Mouse (Mus musculus) kidney, embryonic 14.5 days (tissue): ENCODE results near the gene Meis2. TPM values are rescaled to one million over a fixed set of nuclear protein-coding genes. Genes with fewer than 3 reads are reported as not detected.

Experiments
- ATAC-seq: fragments of 200-750 bp; cut with Nextera tagmentation; 2 replicates; pipeline ENCODE4 v1.8.0; 2017; ENCODE audit warnings: moderate number of reproducible peaks, mild to moderate bottlenecking, moderate TSS enrichment, moderate library complexity; ENCODE audit not compliant: low FRiP score, low TSS enrichment
- H3K27ac ChIP-seq: fragments of 300-500 bp; sonication (generic); 2 replicates; pipeline ENCODE4 v1.5.1; 2014; ENCODE audit warnings: low read depth, mild to moderate bottlenecking, low read length, moderate library complexity, mixed read lengths
- H3K27me3 ChIP-seq: fragments of 300-500 bp; sonication (generic); 2 replicates; pipeline ENCODE4 v1.6.1; 2014; ENCODE audit warnings: mild to moderate bottlenecking, low read length; ENCODE audit not compliant: control insufficient read depth, insufficient read depth
- H3K36me3 ChIP-seq: fragments of 300-500 bp; sonication (generic); 2 replicates; pipeline ENCODE4 v1.6.1; 2014; ENCODE audit warnings: low read length, mixed read lengths; ENCODE audit not compliant: control insufficient read depth, insufficient read depth
- H3K4me1 ChIP-seq: fragments of 300-500 bp; sonication (generic); 2 replicates; pipeline ENCODE4 v1.6.1; 2014; ENCODE audit warnings: low read length, mixed read lengths; ENCODE audit not compliant: control insufficient read depth, insufficient read depth
- H3K4me2 ChIP-seq: fragments of 300-500 bp; sonication (generic); replicated peaks from 2 replicates; pipeline ENCODE4 v1.6.1; 2014; ENCODE audit warnings: low read depth, mild to moderate bottlenecking, low read length
- H3K4me3 ChIP-seq: fragments of 300-500 bp; sonication (generic); 2 replicates; pipeline ENCODE4 v1.5.1; 2014; ENCODE audit warnings: mild to moderate bottlenecking, low read length
- H3K9ac ChIP-seq: fragments of 300-500 bp; sonication (generic); 2 replicates; pipeline ENCODE4 v1.6.1; 2014; ENCODE audit warnings: low read depth, mild to moderate bottlenecking, low read length, moderate library complexity
- H3K9me3 ChIP-seq: fragments of 300-500 bp; sonication (generic); 2 replicates; pipeline ENCODE4 v1.6.1; 2016; ENCODE audit warnings: low read length; ENCODE audit not compliant: control insufficient read depth
- WGBS: fragments of 180-500 bp; shearing (Covaris S2); extraction: QIAGEN DNeasy Blood & Tissue Kit; methylation state at CpG from one replicate; pipeline ENCODE4 v1.1.7; 2014; 5-methylcytosine and 5-hydroxymethylcytosine counted together
- polyA plus RNA-seq: library from polyadenylated mRNA; unstranded; fragments of >200 nt; fragmentation: Nextera tagmentation; extraction: Ambion mirVana; gene quantifications from 2 replicates; pipeline ENCODE4 v1.2.1, GENCODE M21; 2014

The Meis2 gene
- polyA plus RNA-seq, 1 experiment from 2014 or later = 112 TPM

GRCm38 (mm10) chr2:116064521-116064920, 1.1 kb downstream of the Meis2 start:
- Histone ChIP-seq H3K36me3 (peaks cover 8% of the 10 kb centered on the region), H3K4me3 (peak overlapping the region; percentile 72), H3K9me3 (no peaks in the 10 kb centered on the region), H3K9ac (peak overlapping the region; percentile 97), H3K27ac (peak overlapping the region; percentile 99), H3K27me3 (no peaks in the 10 kb centered on the region), H3K4me1 (peaks cover 7% of the 10 kb centered on the region; the same call in 1 of the 2 replicates), H3K4me2 (peak overlapping the region; percentile 74)
- no peak for ATAC-seq
- WGBS = under 1% methylated on average over 20 of the region's 20 CpGs

- peak overlapping the region; percentile 97 for H3K9ac ChIP-seq
- peaks cover 14% of the 10 kb centered on the region for H3K36me3 ChIP-seq
- under 1% methylated on average over 37 of the region's 37 CpGs for WGBS
- peak overlapping the region; percentile 99 for H3K27ac ChIP-seq
- H3K4me1 ChIP-seq = peaks cover 12% of the 10 kb centered on the region; the same call in 1 of the 2 replicates
- no peak for ATAC-seq
- peak overlapping the region; percentile 72 for H3K4me3 ChIP-seq
- H3K27me3 ChIP-seq = no peaks in the 10 kb centered on the region
- no peaks in the 10 kb centered on the region for H3K9me3 ChIP-seq
- H3K4me2 ChIP-seq = peak overlapping the region; percentile 74
These were observed 1.8 kb downstream of the Meis2 start for GRCm38 (mm10) chr2:116063819-116064293.

- no peaks in the 10 kb centered on the region for H3K27me3 ChIP-seq
- under 1% methylated on average over 36 of the region's 36 CpGs for WGBS
- H3K4me1 ChIP-seq = peaks cover 16% of the 10 kb centered on the region; the same call in 1 of the 2 replicates
These were observed 2.7 kb downstream of the Meis2 start for GRCm38 (mm10) chr2:116062761-116063441.

GRCm38 (mm10) chr2:116062251-116062651, 3.4 kb downstream of the Meis2 start:
- H3K4me2 ChIP-seq = peak overlapping the region; percentile 74
- peaks cover 20% of the 10 kb centered on the region; the same call in 1 of the 2 replicates for H3K4me1 ChIP-seq
- H3K9me3 ChIP-seq = no peaks in the 10 kb centered on the region
- ATAC-seq = no peak
- H3K9ac ChIP-seq = peak overlapping the region; percentile 97
- peak overlapping the region; percentile 99 for H3K27ac ChIP-seq
- H3K27me3 ChIP-seq = no peaks in the 10 kb centered on the region
- peak overlapping the region; percentile 72 for H3K4me3 ChIP-seq
- H3K36me3 ChIP-seq = peaks cover 29% of the 10 kb centered on the region
- WGBS = 1% methylated on average over 20 of the region's 20 CpGs

More at GRCm38 (mm10) chr2:116062761-116063441, 2.7 kb downstream of the Meis2 start:
- Histone ChIP-seq H3K36me3 (peaks cover 23% of the 10 kb centered on the region), H3K9me3 (no peaks in the 10 kb centered on the region), H3K4me2 (peak overlapping the region; percentile 74), H3K9ac (peak overlapping the region; percentile 97), H3K27ac (peak overlapping the region; percentile 99), H3K4me3 (peak overlapping the region; percentile 72)
- no peak for ATAC-seq

GRCm38 (mm10) chr2:116061401-116062021, 4.1 kb downstream of the Meis2 start:
- no peak for ATAC-seq
- Histone ChIP-seq H3K9ac (peak overlapping the region; percentile 97), H3K4me1 (peaks cover 24% of the 10 kb centered on the region; the same call in 1 of the 2 replicates), H3K4me3 (peak overlapping the region; percentile 72), H3K4me2 (peak overlapping the region; percentile 74), H3K27me3 (no peaks in the 10 kb centered on the region), H3K36me3 (peaks cover 34% of the 10 kb centered on the region), H3K27ac (peak overlapping the region; percentile 99), H3K9me3 (no peaks in the 10 kb centered on the region)
- 1% methylated on average over 29 of the region's 30 CpGs for WGBS

GRCm38 (mm10) chr2:116060701-116061400, 4.8 kb downstream of the Meis2 start:
- H3K9me3 ChIP-seq = no peaks in the 10 kb centered on the region
- peak overlapping the region; percentile 97 for H3K9ac ChIP-seq
- 3% methylated on average over 21 of the region's 21 CpGs for WGBS
- H3K4me1 ChIP-seq = peaks cover 29% of the 10 kb centered on the region
- peaks cover 40% of the 10 kb centered on the region for H3K36me3 ChIP-seq
- no peaks in the 10 kb centered on the region for H3K27me3 ChIP-seq
- ATAC-seq = no peak
- H3K4me3 ChIP-seq = peak overlapping the region; percentile 72
- H3K27ac ChIP-seq = peak overlapping the region; percentile 99
- H3K4me2 ChIP-seq = peak overlapping the region; percentile 74

GRCm38 (mm10) chr2:116060210-116060609, 5.4 kb downstream of the Meis2 start:
- Histone ChIP-seq H3K4me2 (peak overlapping the region; percentile 74), H3K27me3 (no peaks in the 10 kb centered on the region), H3K9ac (peak overlapping the region; percentile 97), H3K27ac (peak overlapping the region; percentile 99), H3K4me3 (peak overlapping the region; percentile 72), H3K9me3 (no peaks in the 10 kb centered on the region), H3K4me1 (peaks cover 31% of the 10 kb centered on the region), H3K36me3 (peaks cover 41% of the 10 kb centered on the region)
- ATAC-seq = no peak
- 1% methylated on average over 19 of the region's 19 CpGs for WGBS

GRCm38 (mm10) chr2:116059661-116060060, 6.0 kb downstream of the Meis2 start:
- H3K27ac ChIP-seq = peak overlapping the region; percentile 62; the same call in 1 of the 2 replicates
- H3K9ac ChIP-seq = peak overlapping the region; percentile 97
- H3K4me3 ChIP-seq = peak overlapping the region; percentile 72
- peaks cover 41% of the 10 kb centered on the region for H3K36me3 ChIP-seq
- no peak for ATAC-seq
- no peaks in the 10 kb centered on the region for H3K27me3 ChIP-seq
- H3K4me1 ChIP-seq = peaks cover 31% of the 10 kb centered on the region
- no peaks in the 10 kb centered on the region for H3K9me3 ChIP-seq
- 33% methylated on average over 1 of the region's 1 CpGs for WGBS
- peak overlapping the region; percentile 74 for H3K4me2 ChIP-seq
